Mouse (Mus musculus) kidney, embryonic 16.5 days (tissue): ENCODE measurements at regions not wholly inside any gene's neighbourhood (a gene's known extent, or its start where the extent isn't known, plus 50 kb on each side); places are given as distances from the start of the nearest gene placed in this dataset.

ENCODE experiments used
- ATAC-seq: fragments of 200-750 bp; cut with Nextera tagmentation; 2 replicates; pipeline ENCODE4 v1.8.0; 2017; ENCODE audit warnings: moderate TSS enrichment; ENCODE audit not compliant: low FRiP score, low TSS enrichment
- H3K27ac ChIP-seq: fragments of 300-500 bp; sonication (generic); 2 replicates; pipeline ENCODE4 v1.5.1; 2014; ENCODE audit warnings: low read length
- H3K27me3 ChIP-seq: fragments of 300-500 bp; sonication (generic); 2 replicates; pipeline ENCODE4 v1.6.1; 2014; ENCODE audit warnings: low read length, control low read depth, mixed read lengths; ENCODE audit not compliant: insufficient read depth
- H3K36me3 ChIP-seq: fragments of 300-500 bp; sonication (generic); 2 replicates; pipeline ENCODE4 v1.6.1; 2014; ENCODE audit warnings: low read length, control low read depth, mixed read lengths; ENCODE audit not compliant: insufficient read depth
- H3K4me1 ChIP-seq: fragments of 300-500 bp; sonication (generic); 2 replicates; pipeline ENCODE4 v1.6.1; 2014; ENCODE audit warnings: low read length, control low read depth, mixed read lengths; ENCODE audit not compliant: insufficient read depth
- H3K4me2 ChIP-seq: fragments of 300-500 bp; sonication (generic); replicated peaks from 2 replicates; pipeline ENCODE4 v1.6.1; 2014; ENCODE audit warnings: low read depth, low read length
- H3K4me3 ChIP-seq: fragments of 300-500 bp; sonication (generic); 2 replicates; pipeline ENCODE4 v1.5.1; 2014; ENCODE audit warnings: mild to moderate bottlenecking, low read length
- H3K9ac ChIP-seq: fragments of 300-500 bp; sonication (generic); replicated peaks from 2 replicates; pipeline ENCODE4 v1.6.1; 2014; ENCODE audit warnings: low read length
- H3K9me3 ChIP-seq: fragments of 300-500 bp; sonication (generic); 2 replicates; pipeline ENCODE4 v1.6.1; 2016; ENCODE audit warnings: low read length, control low read depth
- WGBS: fragments of 180-500 bp; shearing (Covaris S2); extraction: QIAGEN DNeasy Blood & Tissue Kit; methylation state at CpG from one replicate; pipeline ENCODE4 v1.1.7; 2014; 5-methylcytosine and 5-hydroxymethylcytosine counted together

DNA sequence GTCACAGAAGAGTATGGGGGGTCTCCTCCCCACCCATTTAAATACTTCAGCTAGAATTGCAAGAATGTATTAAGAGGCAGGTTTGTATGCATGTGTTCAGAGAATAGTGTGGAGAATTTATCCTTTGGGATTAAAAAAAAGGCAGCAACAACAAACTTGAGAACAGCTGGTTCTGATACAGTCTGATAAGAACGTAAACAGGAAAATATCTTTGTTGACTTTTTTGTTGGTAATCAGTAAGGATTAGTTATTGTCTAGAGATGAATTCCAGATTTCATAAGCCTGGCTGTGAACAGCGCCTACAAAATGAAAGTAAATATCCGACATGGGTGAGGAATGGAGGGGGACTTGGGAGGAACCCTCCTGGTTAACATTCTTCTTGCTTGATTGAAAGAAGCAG is 328.8 kb downstream of the Mtx2 start:
- H3K4me2 ChIP-seq: peak overlapping the region; percentile 20
- H3K9ac ChIP-seq: no peak overlapping the region
- H3K4me1 ChIP-seq: peaks cover 13% of the 10 kb centered on the region; the same call in 1 of the 2 replicates
- H3K27ac ChIP-seq: peak overlapping the region; percentile 32; the same call in 1 of the 2 replicates
- no peaks in the 10 kb centered on the region for H3K9me3 ChIP-seq
- no peaks in the 10 kb centered on the region for H3K36me3 ChIP-seq
- no peak overlapping the region; the same call in 1 of the 2 replicates for H3K4me3 ChIP-seq
- no peaks in the 10 kb centered on the region for H3K27me3 ChIP-seq
- no peak for ATAC-seq
- 42% methylated on average over 3 of the region's 3 CpGs for whole genome bisulfite sequencing

- H3K27ac ChIP-seq: peak overlapping the region; percentile 49
- H3K36me3 ChIP-seq: no peaks in the 10 kb centered on the region
- no peak for ATAC-seq
- no peaks in the 10 kb centered on the region for H3K27me3 ChIP-seq
- no peak overlapping the region for H3K4me2 ChIP-seq
- H3K9ac ChIP-seq: no peak overlapping the region
- 69% methylated on average over 3 of the region's 3 CpGs for WGBS
- H3K9me3 ChIP-seq: no peaks in the 10 kb centered on the region
- H3K4me1 ChIP-seq: peaks cover 7% of the 10 kb centered on the region; the same call in 1 of the 2 replicates
- no peak overlapping the region for H3K4me3 ChIP-seq
Measured at GRCm38 (mm10) chr2:75158581-75158980, 333.0 kb downstream of the Mtx2 start.

GRCm38 (mm10) chr2:75161075-75161474 is 335.5 kb downstream of the Mtx2 start:
- Histone ChIP-seq H3K27me3 (no peaks in the 10 kb centered on the region), H3K27ac (no peak overlapping the region), H3K4me3 (no peak overlapping the region), H3K36me3 (no peaks in the 10 kb centered on the region), H3K9ac (no peak overlapping the region), H3K4me1 (no peaks in the 10 kb centered on the region), H3K4me2 (no peak overlapping the region), H3K9me3 (no peaks in the 10 kb centered on the region)
- ATAC-seq: no peak
- WGBS: 87% methylated on average over 14 of the region's 14 CpGs

GRCm38 (mm10) chr2:75164987-75165386 is 339.4 kb downstream of the Mtx2 start:
- no peaks in the 10 kb centered on the region for H3K36me3 ChIP-seq
- no peak for ATAC-seq
- WGBS: 84% methylated on average over 4 of the region's 4 CpGs

DNA sequence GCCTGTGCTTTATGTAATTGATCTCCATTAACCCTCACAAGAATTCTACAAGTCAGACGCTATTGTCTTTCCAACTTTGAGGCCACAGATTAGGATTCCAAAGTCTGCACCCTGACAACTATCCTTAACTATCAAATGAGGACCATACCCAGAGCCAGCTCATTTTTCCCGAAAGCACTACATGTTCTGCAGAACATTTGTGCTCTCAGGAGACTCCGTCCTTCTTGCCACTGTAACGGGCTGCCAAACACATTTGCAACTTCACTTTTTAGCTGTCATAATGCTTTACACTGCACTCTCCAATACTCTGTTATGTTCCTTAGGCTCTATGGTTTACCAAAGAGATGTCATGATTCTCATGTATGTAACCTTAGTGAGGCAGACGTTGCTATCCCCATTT is 350.7 kb downstream of the Mtx2 start:
- no peak overlapping the region for H3K9ac ChIP-seq
- no peak for ATAC-seq
- no peak overlapping the region for H3K4me2 ChIP-seq
- 92% methylated on average over 5 of the region's 5 CpGs for WGBS
- no peaks in the 10 kb centered on the region for H3K4me1 ChIP-seq
- H3K27ac ChIP-seq: no peak overlapping the region
- no peaks in the 10 kb centered on the region for H3K9me3 ChIP-seq
- no peaks in the 10 kb centered on the region for H3K36me3 ChIP-seq
- no peaks in the 10 kb centered on the region for H3K27me3 ChIP-seq
- no peak overlapping the region for H3K4me3 ChIP-seq

More at GRCm38 (mm10) chr2:75164987-75165386, 339.4 kb downstream of the Mtx2 start:
- no peaks in the 10 kb centered on the region for H3K9me3 ChIP-seq
- H3K27me3 ChIP-seq: no peaks in the 10 kb centered on the region
- no peak overlapping the region for H3K9ac ChIP-seq
- no peak overlapping the region for H3K27ac ChIP-seq
- H3K4me2 ChIP-seq: no peak overlapping the region
- no peak overlapping the region for H3K4me3 ChIP-seq
- H3K4me1 ChIP-seq: no peaks in the 10 kb centered on the region

- WGBS: 49% methylated on average over 4 of the region's 4 CpGs
- no peaks in the 10 kb centered on the region for H3K9me3 ChIP-seq
- peaks cover 8% of the 10 kb centered on the region for H3K4me1 ChIP-seq
- H3K27ac ChIP-seq: peak overlapping the region; percentile 6; the same call in 1 of the 2 replicates
- ATAC-seq: 0 out of 2 replicates have a peak, but pooled peaks have one; percentile 9
- no peaks in the 10 kb centered on the region for H3K27me3 ChIP-seq
- no peaks in the 10 kb centered on the region for H3K36me3 ChIP-seq
- no peak overlapping the region for H3K9ac ChIP-seq
- H3K4me3 ChIP-seq: no peak overlapping the region
- H3K4me2 ChIP-seq: no peak overlapping the region
Measured at GRCm38 (mm10) chr2:75183293-75183692, 357.7 kb downstream of the Mtx2 start.

- peak; percentile 89 for ATAC-seq
- H3K4me2 ChIP-seq: no peak overlapping the region
- no peaks in the 10 kb centered on the region for H3K36me3 ChIP-seq
- H3K4me1 ChIP-seq: peaks cover 6% of the 10 kb centered on the region
- no peak overlapping the region for H3K27ac ChIP-seq
- H3K27me3 ChIP-seq: no peaks in the 10 kb centered on the region
- WGBS: 29% methylated on average over 7 of the region's 7 CpGs
- no peak overlapping the region for H3K9ac ChIP-seq
- H3K9me3 ChIP-seq: no peaks in the 10 kb centered on the region
- no peak overlapping the region for H3K4me3 ChIP-seq
Measured at GRCm38 (mm10) chr2:75202587-75203220, 377.1 kb downstream of the Mtx2 start.

- 23% methylated on average over 27 of the region's 27 CpGs for WGBS
- Histone ChIP-seq H3K27me3 (no peaks in the 10 kb centered on the region), H3K4me3 (0 out of 2 replicates have a peak overlapping the region, but pooled peaks have one; percentile 3), H3K4me1 (peaks cover 16% of the 10 kb centered on the region), H3K27ac (peak overlapping the region; percentile 9; the same call in 1 of the 2 replicates), H3K9me3 (no peaks in the 10 kb centered on the region), H3K9ac (0 out of 2 replicates have a peak overlapping the region, but pooled peaks have one; percentile 23), H3K36me3 (no peaks in the 10 kb centered on the region), H3K4me2 (peak overlapping the region; percentile 30)
- peak; percentile 39 for ATAC-seq
Measured at GRCm38 (mm10) chr2:75208821-75209758, 383.5 kb downstream of the Mtx2 start.

GRCm38 (mm10) chr2:75209790-75210583 is 384.4 kb downstream of the Mtx2 start:
- Histone ChIP-seq H3K27me3 (no peaks in the 10 kb centered on the region), H3K4me1 (peaks cover 16% of the 10 kb centered on the region), H3K9me3 (no peaks in the 10 kb centered on the region), H3K4me2 (peak overlapping the region; percentile 30), H3K4me3 (no peak overlapping the region), H3K27ac (no peak overlapping the region), H3K9ac (no peak overlapping the region), H3K36me3 (no peaks in the 10 kb centered on the region)
- 45% methylated on average over 17 of the region's 17 CpGs for whole genome bisulfite sequencing
- ATAC-seq: peak; percentile 65
